Mouse (Mus musculus): ENCODE data around the gene Rbbp9. TPM values are rescaled to one million over a fixed set of nuclear protein-coding genes. Genes with fewer than 3 reads are reported as not detected.

The Rbbp9 gene
- polyA plus RNA-seq (2012; rRNA removed): 4.2 and 4.6 TPM in 2 replicates

DNA sequence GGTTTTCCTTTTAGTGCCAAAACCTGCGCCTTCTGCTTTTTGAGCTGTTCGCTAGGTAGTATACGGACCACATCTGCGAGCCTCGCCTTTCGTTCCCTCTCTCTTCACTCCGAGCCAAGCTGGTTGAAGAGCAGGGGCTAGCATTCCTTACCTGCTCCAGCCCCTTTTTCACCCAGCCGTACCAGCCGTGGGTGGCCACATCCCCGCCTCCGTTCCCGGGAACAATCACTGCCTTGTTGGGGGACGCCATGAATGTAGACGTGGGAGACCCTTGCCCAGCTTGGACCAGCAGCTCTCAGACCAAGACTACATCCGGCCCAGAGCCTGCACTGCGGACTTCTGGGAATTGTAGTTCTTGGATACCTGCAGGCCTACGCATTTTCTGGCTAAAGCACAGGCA is at the start of gene Rbbp9:
Gene Rbbp9 (minus strand): TSS at position 341 of the 400 bp plus-strand sequence.

GRCm38 (mm10) chr2:144599831-144600687 is 49.4 kb upstream of the Rbbp9 start, which contains the start of gene Dtd1:
TSS of gene Dtd1 (plus strand) at chr2:144599897.

GRCm38 (mm10) chr2:144593951-144594651 is 43.4 kb upstream of the Rbbp9 start, which contains the start of gene Smim26:
TSS of gene Smim26 (plus strand) at chr2:144594054.

GRCm38 (mm10) chr2:144555820-144556552 is 5.3 kb upstream of the Rbbp9 start, which contains the start of gene Sec23b:
TSS of gene Sec23b (plus strand) at chr2:144556229.

GRCm38 (mm10) chr2:144526981-144527820 is 23.5 kb downstream of the Rbbp9 start, which contains the start of the genes Dzank1 and Polr3f:
TSS of gene Dzank1 (minus strand) at chr2:144527414.
TSS of gene Polr3f (plus strand) at chr2:144527718.

Other genes with a start within 250 kb of the Rbbp9 start
- gene Ovol2, start 218.7 kb downstream of the Rbbp9 start, polyA plus RNA-seq (2012; rRNA removed): 0.02 and 0.03 TPM in 2 replicates
- gene Kat14, start 181.9 kb downstream of the Rbbp9 start, polyA plus RNA-seq (2012; rRNA removed): 13.0 and 13.9 TPM in 2 replicates
- not detected in 2 replicates for gene Pet117, start 181.9 kb downstream of the Rbbp9 start, polyA plus RNA-seq (2012; rRNA removed)
- gene Dzank1, start 23.5 kb downstream of the Rbbp9 start, polyA plus RNA-seq (2012; rRNA removed): 0.01 and 0.03 TPM in 2 replicates
- gene Polr3f, start 23.2 kb downstream of the Rbbp9 start, polyA plus RNA-seq (2012; rRNA removed): 6.2 and 6.8 TPM in 2 replicates
- gene Sec23b, start 5.4 kb upstream of the Rbbp9 start, polyA plus RNA-seq (2012; rRNA removed): 25.3 and 30.1 TPM in 2 replicates
- gene Smim26, start 43.2 kb upstream of the Rbbp9 start, polyA plus RNA-seq (2012; rRNA removed): 16.6 and 17.7 TPM in 2 replicates
- gene Dtd1, start 49.0 kb upstream of the Rbbp9 start, polyA plus RNA-seq (2012; rRNA removed): 11.2 and 11.9 TPM in 2 replicates